Mouse (Mus musculus) ES-E14 (cell line): ENCODE results near the gene Pmepa1.

Experiments
- CHD2 ChIP-seq: IDR thresholded peaks from 2 replicates; pipeline ENCODE4 v1.6.1; 2014; ENCODE audit warnings: mild to moderate bottlenecking, low read depth, low read length, inconsistent platforms
- HCFC1 ChIP-seq: IDR thresholded peaks from 2 replicates; pipeline ENCODE4 v1.6.1; 2012; ENCODE audit warnings: low read length, inconsistent platforms, borderline replicate concordance; ENCODE audit not compliant: insufficient read depth
- MAFK ChIP-seq: IDR thresholded peaks from 2 replicates; pipeline ENCODE4 v1.6.1; 2014; ENCODE audit warnings: mild to moderate bottlenecking, low read depth, low read length, inconsistent platforms; ENCODE audit not compliant: insufficient read depth
- ZC3H11A ChIP-seq: IDR thresholded peaks from 2 replicates; pipeline ENCODE4 v1.6.1; 2012; ENCODE audit warnings: low read depth, mild to moderate bottlenecking, inconsistent platforms, low read length, borderline replicate concordance
- ZNF384 ChIP-seq: IDR thresholded peaks from 2 replicates; pipeline ENCODE4 v1.6.1; 2012; ENCODE audit warnings: low read depth, low read length, inconsistent platforms

- TF ChIP-seq ZNF384 (no peak), MAFK (no peak), ZC3H11A (no peak), CHD2 (no peak), HCFC1 (no peak)
Observed at GRCm38 (mm10) chr2:173271541-173271940, 4.8 kb downstream of the Pmepa1 start.
